Mouse (Mus musculus): ENCODE data around the gene Hsd17b14. TPM values are rescaled to one million over a fixed set of nuclear protein-coding genes. Genes with fewer than 3 reads are reported as not detected.
"Not testable (repeated sequence)": the region's sequence is repeated elsewhere in the genome, so short reads cannot be mapped to it uniquely, and the experiment has no call there.

Hsd17b14 gene
- polyA plus RNA-seq, 1 experiment, result 43.9 TPM

- 0 out of 2 replicates have a peak overlapping the region, but pooled peaks have one; percentile 2 for H3K4me3 ChIP-seq (ENCODE audit: insufficient read depth, low read depth, low read length)
- 63% methylated on average over 13 of the region's 13 CpGs for WGBS
- peaks cover 20% of the 10 kb centered on the region for H3K4me1 ChIP-seq (ENCODE audit: control insufficient read depth, insufficient read depth, low read length)
- no peak for DNase-seq
- H3K36me3 ChIP-seq (ENCODE audit: control insufficient read depth, insufficient read depth, low read length), result peaks cover 2% of the 10 kb centered on the region; the same call in 1 of the 2 replicates
- no peaks in the 10 kb centered on the region for H3K27me3 ChIP-seq (replicated peaks; ENCODE audit: control insufficient read depth, insufficient read depth, low read length)
- no peak overlapping the region; the same call in 1 of the 2 replicates for H3K27ac ChIP-seq (ENCODE audit: insufficient read depth, low read depth, low read length)
- TF ChIP-seq CTCF (conservative IDR thresholded peaks at IDR 0.05; ENCODE audit: insufficient read depth, insufficient read length, low read depth, low read length) (no peak), POLR2A (IDR thresholded peaks at IDR 0.05; ENCODE audit: low read depth, low read length) (no peak)
Observed at GRCm38 (mm10) chr7:45523678-45524170, 31.0 kb upstream of the Hsd17b14 start.

- 24% methylated on average over 12 of the region's 12 CpGs for WGBS
- peak overlapping the region; percentile 80 for H3K4me3 ChIP-seq (ENCODE audit: insufficient read depth, low read depth, low read length)
- TF ChIP-seq CTCF (conservative IDR thresholded peaks at IDR 0.05; ENCODE audit: insufficient read depth, insufficient read length, low read depth, low read length), result no peak
- no peak for TF ChIP-seq POLR2A (IDR thresholded peaks at IDR 0.05; ENCODE audit: low read depth, low read length)
- H3K27me3 ChIP-seq (replicated peaks; ENCODE audit: control insufficient read depth, insufficient read depth, low read length), result no peaks in the 10 kb centered on the region
- H3K4me1 ChIP-seq (ENCODE audit: control insufficient read depth, insufficient read depth, low read length), result peaks cover 20% of the 10 kb centered on the region
- H3K27ac ChIP-seq (ENCODE audit: insufficient read depth, low read depth, low read length), result peak overlapping the region; percentile 95
- peaks cover 2% of the 10 kb centered on the region; the same call in 1 of the 2 replicates for H3K36me3 ChIP-seq (ENCODE audit: control insufficient read depth, insufficient read depth, low read length)
- DNase-seq, result peak; percentile 55
Observed at GRCm38 (mm10) chr7:45524841-45525621, 29.7 kb upstream of the Hsd17b14 start.

GRCm38 (mm10) chr7:45525809-45526473 lies 28.8 kb upstream of the Hsd17b14 start, which contains the start of the genes Ppp1r15a and Plekha4:
Gene Ppp1r15a, minus strand, starts transcription at chr7:45526268.
Gene Plekha4, plus strand, starts transcription at chr7:45526330.
- peak within 1 kb of the TSS; percentile 80 for H3K4me3 ChIP-seq (ENCODE audit: insufficient read depth, low read depth, low read length)
- no peaks in the 10 kb centered on the region for H3K27me3 ChIP-seq (replicated peaks; ENCODE audit: control insufficient read depth, insufficient read depth, low read length)
- H3K4me1 ChIP-seq (ENCODE audit: control insufficient read depth, insufficient read depth, low read length), result peaks cover 20% of the 10 kb centered on the region
- peak within 1 kb of the TSS; percentile 95 for H3K27ac ChIP-seq (ENCODE audit: insufficient read depth, low read depth, low read length)
- DNase-seq, result peak; percentile 97
- H3K36me3 ChIP-seq (ENCODE audit: control insufficient read depth, insufficient read depth, low read length), result peaks cover 2% of the 10 kb centered on the region; the same call in 1 of the 2 replicates
- TF ChIP-seq CTCF (conservative IDR thresholded peaks at IDR 0.05; ENCODE audit: insufficient read depth, insufficient read length, low read depth, low read length), result no peak
- peak; percentile 96 for TF ChIP-seq POLR2A (IDR thresholded peaks at IDR 0.05; ENCODE audit: low read depth, low read length)
- under 1% methylated on average over 54 of the region's 54 CpGs for WGBS

GRCm38 (mm10) chr7:45526474-45527120 lies 28.1 kb upstream of the Hsd17b14 start:
- H3K4me1 ChIP-seq (ENCODE audit: control insufficient read depth, insufficient read depth, low read length), result peaks cover 20% of the 10 kb centered on the region
- H3K27ac ChIP-seq (ENCODE audit: insufficient read depth, low read depth, low read length), result peak overlapping the region; percentile 91
- DNase-seq, result peak; percentile 72
- H3K36me3 ChIP-seq (ENCODE audit: control insufficient read depth, insufficient read depth, low read length), result peaks cover 2% of the 10 kb centered on the region; the same call in 1 of the 2 replicates
- no peaks in the 10 kb centered on the region for H3K27me3 ChIP-seq (replicated peaks; ENCODE audit: control insufficient read depth, insufficient read depth, low read length)
- H3K4me3 ChIP-seq (ENCODE audit: insufficient read depth, low read depth, low read length), result peak overlapping the region; percentile 80
- TF ChIP-seq CTCF (conservative IDR thresholded peaks at IDR 0.05; ENCODE audit: insufficient read depth, insufficient read length, low read depth, low read length) (0 out of 2 replicates have a peak, but pooled peaks have one; percentile 5), POLR2A (IDR thresholded peaks at IDR 0.05; ENCODE audit: low read depth, low read length) (no peak)
- 24% methylated on average over 7 of the region's 7 CpGs for WGBS

- peaks cover 18% of the 10 kb centered on the region for H3K4me1 ChIP-seq (ENCODE audit: control insufficient read depth, insufficient read depth, low read length)
- not testable (repeated sequence) for H3K4me3 ChIP-seq (ENCODE audit: insufficient read depth, low read depth, low read length); DNase-seq; H3K27ac ChIP-seq (ENCODE audit: insufficient read depth, low read depth, low read length); H3K27me3 ChIP-seq (replicated peaks; ENCODE audit: control insufficient read depth, insufficient read depth, low read length); H3K36me3 ChIP-seq (ENCODE audit: control insufficient read depth, insufficient read depth, low read length)
- 91% methylated on average over 6 of the region's 6 CpGs for whole genome bisulfite sequencing
Observed at GRCm38 (mm10) chr7:45527169-45527568, 27.5 kb upstream of the Hsd17b14 start.

GRCm38 (mm10) chr7:45529461-45529860 lies 25.2 kb upstream of the Hsd17b14 start:
- 22% methylated on average over 6 of the region's 6 CpGs for WGBS
- Histone ChIP-seq H3K36me3 (ENCODE audit: control insufficient read depth, insufficient read depth, low read length) (no peaks in the 10 kb centered on the region), H3K27me3 (replicated peaks; ENCODE audit: control insufficient read depth, insufficient read depth, low read length) (no peaks in the 10 kb centered on the region), H3K4me1 (ENCODE audit: control insufficient read depth, insufficient read depth, low read length) (peaks cover 9% of the 10 kb centered on the region), H3K4me3 (ENCODE audit: insufficient read depth, low read depth, low read length) (no peak overlapping the region), H3K27ac (ENCODE audit: insufficient read depth, low read depth, low read length) (no peak overlapping the region)
- TF ChIP-seq CTCF (conservative IDR thresholded peaks at IDR 0.05; ENCODE audit: insufficient read depth, insufficient read length, low read depth, low read length), result no peak
- TF ChIP-seq POLR2A (IDR thresholded peaks at IDR 0.05; ENCODE audit: low read depth, low read length), result no peak
- no peak for DNase-seq

Data from kidney, adult 2 months (tissue).